ENCODE assay signal across 13 mouse cellular contexts in the genomic region with DNA sequence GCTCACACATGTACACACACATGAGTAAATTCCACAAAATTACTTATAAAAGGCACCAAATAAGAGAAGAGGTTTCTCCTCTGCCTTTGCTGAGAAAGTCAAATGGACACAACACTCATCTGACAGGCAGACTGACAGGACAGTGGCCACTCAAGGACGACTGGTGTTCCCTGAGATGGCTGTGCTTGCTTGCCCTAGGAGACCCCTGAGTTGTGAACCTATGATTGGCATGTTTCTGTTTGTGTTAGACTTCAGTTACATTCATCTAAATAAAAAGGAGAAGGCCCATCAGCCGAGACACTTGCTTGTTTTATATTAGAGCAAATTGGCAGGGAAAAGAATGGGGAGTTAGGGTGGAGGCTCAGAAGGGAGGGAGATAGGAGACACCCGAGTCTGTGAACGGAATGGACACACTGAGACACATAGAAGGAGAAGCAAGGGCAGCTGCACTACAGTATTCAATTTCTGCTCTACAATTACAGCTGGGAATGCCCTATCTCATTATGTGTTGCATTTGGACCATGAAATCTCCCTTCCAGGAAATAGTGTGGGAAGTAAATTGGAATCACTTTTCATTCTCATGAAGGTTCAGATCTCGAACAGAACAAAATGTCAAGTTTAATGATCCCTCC.
"Had no signal": no experiment of that assay in that cellular context is flagged by ENCODE, and none has a peak within 500 bp of the region (broad histone marks: within the 10 kb centered on the region; RNA-seq: fewer than 3 reads in every experiment).

No protein-coding gene starts in this region.

- H3K4me3 ChIP-seq: layer of hippocampus, adult 2 months; limb, embryonic 13.5 days; liver, embryonic 15.5 days had no signal

- H3K4me1 ChIP-seq: limb, embryonic 13.5 days; liver, embryonic 15.5 days had no signal

- H3K36me3 ChIP-seq: limb, embryonic 13.5 days; liver, embryonic 15.5 days had no signal

- H3K9ac ChIP-seq: limb, embryonic 13.5 days; liver, embryonic 15.5 days had no signal

- DNase-seq: kidney, adult 18-20 months; kidney, postnatal 4 days; left cerebral cortex, postnatal 4 days; lung, adult 2 months; lung, postnatal 36 days; midbrain, embryonic 14.5 days; thymus, adult 18-20 months; thymus, postnatal 14 days had no signal

- H3K27me3 ChIP-seq: limb, embryonic 13.5 days; liver, embryonic 15.5 days had no signal

- H3K27ac ChIP-seq: layer of hippocampus, adult 2 months; limb, embryonic 13.5 days; liver, embryonic 15.5 days had no signal

- H3K4me2 ChIP-seq: limb, embryonic 13.5 days; liver, embryonic 11.5 days; liver, embryonic 15.5 days had no signal

- H3K9me3 ChIP-seq: limb, embryonic 13.5 days; liver, embryonic 15.5 days had no signal

- ATAC-seq: lung, postnatal 0 days had no signal
